Mouse (Mus musculus) olfactory bulb, adult 2 months (tissue): Measurements from ENCODE around the gene Fshr.

ENCODE experiments used
- CTCF ChIP-seq: fragments of 200-500 bp; IDR thresholded peaks from 2 replicates; pipeline ENCODE4 v1.5.1; 2012; ENCODE audit warnings: low read depth, mild to moderate bottlenecking, low read length, moderate library complexity; ENCODE audit not compliant: insufficient read depth
- POLR2A ChIP-seq: fragments of 200-500 bp; IDR thresholded peaks from 2 replicates; pipeline ENCODE4 v1.6.1; 2012; ENCODE audit warnings: mild to moderate bottlenecking, low read depth, low read length, moderate library complexity; ENCODE audit not compliant: insufficient read depth

- TF ChIP-seq CTCF, result no peak
- no peak for TF ChIP-seq POLR2A
Measured at GRCm38 (mm10) chr17:89164773-89165172, 35.7 kb downstream of the Fshr start.
